Mouse (Mus musculus) gastrocnemius, postnatal 4 days (tissue): ENCODE data around the gene Gm47289. TPM values are rescaled to one million over a fixed set of nuclear protein-coding genes. Genes with fewer than 3 reads are reported as not detected.

Experiments
- DNase-seq, 2 experiments: peaks; one replicate each; pipeline ENCODE4 v3.0.0; 2021 to 2022; ENCODE audit warnings: low spot score in 2 of 2, mixed read lengths in 2 of 2
- total RNA-seq, 2 experiments: library from RNA; stranded (reverse); gene quantifications; 2 replicates each; pipeline ENCODE4 v1.2.3; 2021

The Gm47289 gene
- total RNA-seq, 2 experiments from 2014 or later, result not detected

DNA sequence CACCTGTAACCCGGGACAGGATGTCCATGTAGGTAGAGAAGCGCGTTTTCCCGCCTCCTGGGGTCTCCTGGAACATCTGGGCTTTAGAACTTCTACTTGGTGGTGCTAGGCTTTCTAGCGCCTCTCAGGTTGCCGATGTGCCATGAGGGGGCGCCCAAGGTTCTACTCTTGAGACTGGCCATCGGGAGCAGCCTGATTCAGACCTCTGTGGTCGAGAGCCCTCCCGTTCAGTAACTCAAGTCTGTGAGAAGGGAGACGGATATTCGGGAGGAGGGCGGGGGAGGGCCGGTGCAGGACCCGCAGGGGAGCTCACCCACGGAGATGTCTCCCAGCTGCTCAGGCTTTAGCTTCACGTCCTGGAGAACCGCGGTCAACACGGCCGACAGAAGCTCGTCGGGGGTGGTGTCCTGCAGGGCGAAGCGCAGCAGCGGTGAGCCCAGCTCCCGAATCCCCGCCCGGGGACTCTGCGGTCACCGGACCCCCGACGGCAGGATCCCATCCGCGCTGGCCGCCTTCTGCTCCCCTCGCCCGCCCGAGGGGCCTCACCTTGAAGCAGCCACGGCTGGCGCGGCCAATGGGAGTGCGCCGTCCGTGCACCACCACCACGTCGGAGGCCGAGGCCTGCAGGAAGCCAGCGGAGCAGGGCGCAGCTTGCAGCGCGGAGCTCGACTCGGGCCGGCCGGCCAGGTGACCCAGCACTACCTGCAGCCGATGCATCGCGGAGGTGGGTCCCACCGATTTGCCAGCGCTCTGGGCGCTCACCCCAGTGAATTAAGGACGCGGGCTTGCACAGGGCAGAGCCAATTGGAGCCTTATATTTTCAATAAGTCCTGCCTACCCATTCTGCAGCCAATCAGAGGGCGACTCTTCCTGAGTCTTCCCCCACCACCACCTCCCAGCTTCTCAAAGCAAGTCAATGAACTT lies 2.4 kb upstream of the Gm47289 start, which contains the start of gene Acaa1b:
Gene Acaa1b (minus strand): TSS at position 816 of the 924 bp plus-strand sequence.
- DNase-seq, result peak; percentile 71 to 87

- DNase-seq, result no peak
Observed at GRCm38 (mm10) chr9:119160689-119161088, 1.7 kb downstream of the Gm47289 start.

DNA sequence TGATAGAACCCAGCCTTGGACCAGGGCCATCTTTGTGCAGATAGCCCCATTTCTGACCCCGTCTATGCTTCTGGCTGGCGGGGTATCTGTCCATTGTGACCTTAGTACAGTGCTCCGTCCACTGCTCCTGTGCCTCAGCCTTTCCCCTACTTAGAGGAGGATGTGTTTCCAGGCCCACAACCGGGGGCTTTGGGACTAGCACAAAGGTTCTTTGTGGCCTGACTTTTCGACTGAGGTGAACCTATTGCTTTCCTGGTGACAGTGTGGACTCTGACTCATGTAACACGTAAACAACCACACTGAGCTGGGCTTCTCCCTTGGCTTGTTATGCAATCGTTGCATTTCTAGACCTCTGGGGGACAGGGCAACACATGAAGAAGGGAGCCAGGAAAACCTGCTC lies 5.8 kb downstream of the Gm47289 start:
- no peak for DNase-seq

DNA sequence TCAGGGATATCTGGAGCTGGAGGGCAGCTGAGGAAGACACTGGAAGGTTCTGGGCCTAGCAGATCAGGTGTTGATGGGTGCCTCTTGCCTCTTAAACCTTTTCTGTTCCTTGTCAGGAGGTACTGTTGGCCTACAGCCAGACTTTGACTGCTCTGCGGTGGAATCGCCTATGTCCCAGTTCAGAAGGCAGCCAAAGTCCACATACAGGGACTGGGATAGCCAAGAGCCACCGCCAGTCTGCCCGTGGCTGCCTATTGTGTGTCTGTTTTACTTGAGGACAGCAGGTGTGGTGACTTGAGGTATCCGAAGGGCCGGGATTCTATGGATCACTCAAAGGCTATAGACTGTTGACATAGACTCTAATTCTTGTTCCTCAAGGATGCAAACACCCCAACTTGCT lies 6.6 kb downstream of the Gm47289 start:
- DNase-seq, result no peak

DNA sequence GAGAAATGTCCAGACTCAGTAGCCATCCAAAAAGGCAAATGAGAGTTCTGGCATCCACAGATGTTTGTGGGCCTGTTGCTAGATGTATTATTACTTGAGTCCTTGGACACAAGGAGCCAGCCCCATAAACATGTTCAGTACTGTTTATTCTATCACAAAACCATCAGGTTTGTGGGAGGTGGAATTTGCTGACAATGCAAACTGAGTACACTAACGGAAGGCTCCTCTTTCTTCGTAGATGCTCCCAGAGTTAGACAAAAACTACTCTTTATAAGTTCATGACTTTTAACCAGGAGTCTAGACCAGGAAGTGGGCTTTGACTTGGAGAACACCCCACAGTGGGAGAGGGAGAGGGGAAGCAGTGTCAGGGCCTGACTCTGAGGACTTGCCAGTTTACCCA lies 8.6 kb downstream of the Gm47289 start:
- DNase-seq, result no peak

DNA sequence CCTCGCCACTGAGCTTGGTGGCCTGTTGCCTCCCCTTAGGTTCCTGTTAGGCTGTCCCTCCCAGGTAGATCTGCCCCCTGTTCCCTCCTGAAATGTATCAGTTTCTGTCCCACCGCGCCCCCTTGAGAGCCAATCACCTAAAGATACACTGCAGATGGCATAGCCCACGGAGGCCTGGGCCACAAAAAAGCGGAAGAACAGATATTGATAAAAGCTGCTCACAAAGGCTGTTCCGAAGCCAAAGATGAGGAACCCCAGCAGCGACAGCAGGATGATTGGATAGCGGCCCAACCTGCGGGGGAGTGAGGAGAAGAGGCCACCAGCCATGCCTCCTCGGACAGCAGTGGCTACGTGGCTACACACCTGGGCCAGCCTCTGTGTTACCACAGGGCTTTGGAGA lies 20.3 kb downstream of the Gm47289 start:
- no peak for DNase-seq

GRCm38 (mm10) chr9:119181241-119181728 lies 22.3 kb downstream of the Gm47289 start:
- DNase-seq, result peak in 1 of 2 experiments; percentile 32

- no peak for DNase-seq
Observed at GRCm38 (mm10) chr9:119192202-119192990, 33.4 kb downstream of the Gm47289 start.

GRCm38 (mm10) chr9:119199151-119199861 lies 40.3 kb downstream of the Gm47289 start:
- DNase-seq, result no peak

DNA sequence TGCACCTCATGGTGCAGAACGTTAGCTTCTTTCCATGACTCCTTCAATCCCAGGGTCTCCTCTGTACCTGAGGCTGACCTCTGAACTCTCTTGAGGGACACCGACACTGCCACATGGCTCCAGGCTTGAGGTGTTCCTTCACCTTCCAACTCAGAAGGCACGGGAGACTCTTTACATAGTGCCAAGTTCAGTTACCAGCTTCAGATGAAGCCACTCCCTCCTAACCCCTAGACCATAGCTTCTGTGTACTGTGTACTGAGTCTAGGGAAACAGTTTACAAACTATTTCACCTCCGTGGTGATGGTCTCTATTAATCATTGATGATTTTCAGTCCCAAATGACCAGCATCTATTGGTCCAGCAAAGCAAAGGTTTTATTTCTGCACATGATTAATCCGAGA lies 42.7 kb downstream of the Gm47289 start:
- no peak for DNase-seq

DNA sequence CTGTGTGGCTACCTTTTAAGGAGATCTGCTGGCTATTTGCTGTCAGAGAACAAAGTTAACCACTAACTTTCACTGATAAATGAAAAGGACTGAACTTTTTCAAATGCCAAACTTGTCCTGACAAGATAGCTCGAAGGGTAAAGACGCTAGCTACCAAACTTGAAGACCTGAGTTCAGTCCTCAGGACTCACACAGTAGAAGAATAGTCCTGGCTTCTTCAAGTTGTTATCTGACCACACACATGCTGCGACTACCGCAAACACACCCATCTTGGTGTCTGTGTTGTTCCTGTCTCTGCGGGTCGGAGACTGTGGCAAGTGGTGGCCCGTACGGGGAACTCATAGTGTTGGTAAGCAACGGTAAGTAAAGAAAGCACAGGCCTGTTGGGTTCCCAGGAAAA lies 44.7 kb downstream of the Gm47289 start:
- DNase-seq, result no peak

GRCm38 (mm10) chr9:119205756-119206155 lies 46.8 kb downstream of the Gm47289 start:
- no peak for DNase-seq

GRCm38 (mm10) chr9:119206666-119207065 lies 47.7 kb downstream of the Gm47289 start:
- DNase-seq, result no peak

- no peak for DNase-seq
Observed at GRCm38 (mm10) chr9:119207113-119207512, 48.2 kb downstream of the Gm47289 start.

GRCm38 (mm10) chr9:119208998-119209397 lies 50.0 kb downstream of the Gm47289 start, which contains the start of gene Slc22a13:
Slc22a13 (minus strand) TSS chr9:119209098.
- DNase-seq, result no peak

Other genes with a start within 250 kb of the Gm47289 start
- 10 to 100 TPM; 21.0 TPM for gene Ctdspl, start 232.7 kb upstream of the Gm47289 start, total RNA-seq
- 1 to 10 TPM in 1 of 2 experiments, under 1 TPM in 1; 0.86 to 1.7 TPM for gene Vill, start 106.4 kb upstream of the Gm47289 start, total RNA-seq
- 10 to 100 TPM; 16.5 to 17.2 TPM for gene Plcd1, start 65.7 kb upstream of the Gm47289 start, total RNA-seq
- under 1 TPM; 0.12 to 0.13 TPM for gene Dlec1, start 56.7 kb upstream of the Gm47289 start, total RNA-seq
- gene Acaa1b, start 2.1 kb upstream of the Gm47289 start, total RNA-seq, result 1 to 10 TPM; 1.6 to 4.6 TPM
- gene Slc22a13, start 49.9 kb downstream of the Gm47289 start, total RNA-seq, result not detected
- 10 to 100 TPM; 36.0 to 39.1 TPM for gene Oxsr1, start 163.3 kb downstream of the Gm47289 start, total RNA-seq
- 10 to 100 TPM; 52.9 to 58.1 TPM for gene Acaa1a, start 180.5 kb downstream of the Gm47289 start, total RNA-seq
- gene Myd88, start 182.2 kb downstream of the Gm47289 start, total RNA-seq, result 10 to 100 TPM; 13.1 to 14.4 TPM
- gene Xylb, start 198.2 kb downstream of the Gm47289 start, total RNA-seq, result 1 to 10 TPM; 1.8 to 2.1 TPM
- not detected for gene Slc22a14, start 206.4 kb downstream of the Gm47289 start, total RNA-seq
- gene Acvr2b, start 243.0 kb downstream of the Gm47289 start, total RNA-seq, result 10 to 100 TPM; 18.8 to 24.0 TPM